ENCODE assay signal across 17 mouse cellular contexts in the genomic region with DNA sequence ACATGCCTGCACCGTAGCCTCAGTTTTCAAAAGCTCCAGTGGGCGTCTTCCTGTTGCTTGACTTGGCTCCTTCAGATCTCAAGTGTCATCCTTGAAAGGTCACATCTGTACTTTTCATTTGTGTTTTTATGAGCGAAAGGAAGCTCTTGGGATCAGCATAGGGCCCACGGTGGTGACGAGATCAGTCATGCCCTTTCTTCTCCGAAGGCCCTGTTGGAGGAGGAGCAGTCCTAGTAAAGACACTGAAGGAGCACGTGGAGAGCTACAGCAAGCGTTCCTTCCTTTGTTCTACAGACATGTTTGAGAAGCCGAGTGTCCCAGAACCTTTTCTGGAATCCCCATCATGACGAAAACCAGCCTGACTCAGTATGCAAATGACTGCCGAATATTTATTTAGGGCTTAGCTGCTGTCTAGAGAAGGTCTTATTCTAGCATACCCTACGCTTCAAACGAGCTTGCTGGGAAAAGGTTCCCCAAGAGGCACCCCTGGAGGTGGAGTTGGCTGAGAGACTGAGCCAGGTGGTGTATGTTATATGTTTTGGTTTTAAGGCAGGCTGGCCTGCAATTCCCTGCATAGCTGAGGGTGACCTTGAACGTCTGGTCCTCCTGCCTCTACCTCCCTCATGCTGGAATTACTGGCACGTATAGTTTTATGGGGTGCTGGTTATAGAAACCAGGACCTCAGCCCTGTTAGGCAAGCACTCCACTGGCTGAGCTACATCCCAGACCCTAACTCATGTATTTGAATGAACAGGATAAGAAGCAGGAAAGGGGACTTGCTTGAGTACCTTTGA.
DNase-seq lines count a peak whose midpoint lies in the region; ATAC-seq and TF ChIP-seq lines count a peak whose summit lies in the region.
"Had no signal": no experiment of that assay in that cellular context is flagged by ENCODE, and none has a peak within 500 bp of the region (broad histone marks: within the 10 kb centered on the region; RNA-seq: fewer than 3 reads in every experiment).

No protein-coding gene starts in this region.

- TF ChIP-seq CTCF in embryonic fibroblast, embryonic 13.5 days (IDR thresholded peaks at IDR 0.05; ENCODE audit: borderline replicate concordance, insufficient read depth, low read length) = no peak

- 73% methylated on average over 15 of the region's 15 CpGs for WGBS in heart, embryonic 10.5 days
- WGBS in lung, embryonic 15.5 days = 52% methylated on average over 15 of the region's 15 CpGs
- 47% methylated on average over 15 of the region's 15 CpGs for WGBS in stomach, embryonic 14.5 days
- WGBS in intestine, embryonic 16.5 days = 60% methylated on average over 15 of the region's 15 CpGs

- no peaks in the 10 kb centered on the region for H3K9me3 ChIP-seq in heart, embryonic 10.5 days
- H3K9me3 ChIP-seq in lung, embryonic 15.5 days = no peaks in the 10 kb centered on the region
- no peaks in the 10 kb centered on the region for H3K9me3 ChIP-seq in stomach, embryonic 14.5 days (ENCODE audit: control insufficient read depth, low read depth, low read length)
- H3K9me3 ChIP-seq in intestine, embryonic 16.5 days (ENCODE audit: control insufficient read depth, low read length) = no peaks in the 10 kb centered on the region
- H3K9me3 ChIP-seq: heart, embryonic 12.5 days; liver, embryonic 12.5 days; midbrain, embryonic 10.5 days had no signal

- H3K27me3 ChIP-seq in heart, embryonic 10.5 days (ENCODE audit: insufficient read depth, poor library complexity, severe bottlenecking) = no peaks in the 10 kb centered on the region
- H3K27me3 ChIP-seq in lung, embryonic 15.5 days = no peaks in the 10 kb centered on the region
- H3K27me3 ChIP-seq in stomach, embryonic 14.5 days (ENCODE audit: control insufficient read depth, insufficient read depth, low read length) = no peaks in the 10 kb centered on the region
- H3K27me3 ChIP-seq in intestine, embryonic 16.5 days (replicated peaks; ENCODE audit: control insufficient read depth, insufficient read depth, low read length) = no peaks in the 10 kb centered on the region
- H3K27me3 ChIP-seq: heart, embryonic 12.5 days; liver, embryonic 12.5 days had no signal

- TF ChIP-seq POLR2A in embryonic fibroblast, embryonic 13.5 days (IDR thresholded peaks at IDR 0.05; ENCODE audit: low read depth, low read length) = no peak

- H3K36me3 ChIP-seq in heart, embryonic 10.5 days = no peaks in the 10 kb centered on the region
- H3K36me3 ChIP-seq in lung, embryonic 15.5 days = no peaks in the 10 kb centered on the region
- H3K36me3 ChIP-seq in stomach, embryonic 14.5 days (ENCODE audit: control insufficient read depth, insufficient read depth, low read length) = no peaks in the 10 kb centered on the region
- no peaks in the 10 kb centered on the region for H3K36me3 ChIP-seq in intestine, embryonic 16.5 days (ENCODE audit: control insufficient read depth, insufficient read depth, low read length)
- H3K36me3 ChIP-seq: heart, embryonic 12.5 days; liver, embryonic 12.5 days; midbrain, embryonic 10.5 days had no signal

- no peak overlapping the region for H3K9ac ChIP-seq in lung, embryonic 15.5 days
- no peak overlapping the region for H3K9ac ChIP-seq in stomach, embryonic 14.5 days (replicated peaks; ENCODE audit: low read depth, low read length)
- H3K9ac ChIP-seq in intestine, embryonic 16.5 days (ENCODE audit: low read depth, low read length) = no peak overlapping the region
- H3K9ac ChIP-seq: heart, embryonic 12.5 days; hindbrain, embryonic 14.5 days; liver, embryonic 12.5 days had no signal

- no peak overlapping the region for H3K27ac ChIP-seq in heart, embryonic 10.5 days
- H3K27ac ChIP-seq in lung, embryonic 15.5 days = peak overlapping the region; percentile 93
- peak overlapping the region; percentile 45 for H3K27ac ChIP-seq in embryonic fibroblast, embryonic 13.5 days (ENCODE audit: insufficient read depth, low read length)
- peak overlapping the region; percentile 85; the same call in 1 of the 2 replicates for H3K27ac ChIP-seq in stomach, embryonic 14.5 days (ENCODE audit: low read length)
- H3K27ac ChIP-seq in intestine, embryonic 16.5 days (ENCODE audit: low read length) = no peak overlapping the region
- H3K27ac ChIP-seq: hindbrain, embryonic 14.5 days; left cerebral cortex, adult 2 months; liver, embryonic 12.5 days; midbrain, embryonic 10.5 days had no signal

- ATAC-seq in lung, embryonic 15.5 days (ENCODE audit: borderline replicate concordance, extremely low read depth, low FRiP score, low TSS enrichment) = no peak
- no peak for ATAC-seq in stomach, embryonic 14.5 days (ENCODE audit: insufficient number of reproducible peaks, insufficient read depth, low FRiP score, low read depth)
- no peak for ATAC-seq in intestine, embryonic 16.5 days
- ATAC-seq: intestine, postnatal 0 days; liver, embryonic 12.5 days had no signal

- H3K4me2 ChIP-seq in lung, embryonic 15.5 days = no peak overlapping the region
- no peak overlapping the region for H3K4me2 ChIP-seq in stomach, embryonic 14.5 days (replicated peaks; ENCODE audit: low read depth, low read length)
- no peak overlapping the region for H3K4me2 ChIP-seq in intestine, embryonic 16.5 days (ENCODE audit: low read depth, low read length)
- H3K4me2 ChIP-seq: heart, embryonic 12.5 days; hindbrain, embryonic 14.5 days; liver, embryonic 12.5 days had no signal

- peak; percentile 87 for DNase-seq in heart, adult 11 months
- DNase-seq in heart, embryonic 10.5 days (ENCODE audit: low spot score) = no peak
- no peak for DNase-seq in lung, postnatal 36 days
- DNase-seq in thymus, postnatal 4 days = no peak
- DNase-seq: adrenal gland, adult 8-10 months; cerebellum, adult 11 months; thymus, adult 2 months had no signal

- no peak overlapping the region for H3K4me3 ChIP-seq in heart, embryonic 10.5 days
- no peak overlapping the region for H3K4me3 ChIP-seq in lung, embryonic 15.5 days
- H3K4me3 ChIP-seq in embryonic fibroblast, embryonic 13.5 days (ENCODE audit: insufficient read depth, low read length) = no peak overlapping the region
- no peak overlapping the region for H3K4me3 ChIP-seq in stomach, embryonic 14.5 days (ENCODE audit: low read depth, low read length)
- no peak overlapping the region for H3K4me3 ChIP-seq in intestine, embryonic 16.5 days (ENCODE audit: low read length)
- H3K4me3 ChIP-seq: heart, embryonic 12.5 days; left cerebral cortex, adult 2 months; liver, embryonic 12.5 days; midbrain, embryonic 10.5 days had no signal

- no peaks in the 10 kb centered on the region for H3K4me1 ChIP-seq in heart, embryonic 10.5 days
- peaks cover 32% of the 10 kb centered on the region for H3K4me1 ChIP-seq in lung, embryonic 15.5 days
- H3K4me1 ChIP-seq in embryonic fibroblast, embryonic 13.5 days (ENCODE audit: control insufficient read depth, insufficient read depth, low read length) = peaks cover 19% of the 10 kb centered on the region
- peaks cover 28% of the 10 kb centered on the region; the same call in 1 of the 2 replicates for H3K4me1 ChIP-seq in stomach, embryonic 14.5 days (ENCODE audit: control insufficient read depth, insufficient read depth, low read length)
- H3K4me1 ChIP-seq in intestine, embryonic 16.5 days (ENCODE audit: control insufficient read depth, insufficient read depth, low read length) = 0 out of 2 replicates have a peak, but pooled peaks cover 8% of the 10 kb centered on the region
- H3K4me1 ChIP-seq: heart, embryonic 12.5 days had no signal

Comparison
In these comparisons a context has a peak if more than half of its experiments do, and no peak if none do; other contexts are left out.
1. H3K27ac ChIP-seq: peak in lung, embryonic 15.5 days (single experiment), embryonic fibroblast, embryonic 13.5 days (single experiment) and stomach, embryonic 14.5 days (single experiment); none in heart, embryonic 10.5 days (single experiment) and intestine, embryonic 16.5 days (single experiment).